Mouse (Mus musculus): ENCODE data around the gene Coro2b.
"Not testable (repeated sequence)": the region's sequence is repeated elsewhere in the genome, so short reads cannot be mapped to it uniquely, and the experiment has no call there.

The Coro2b gene

GRCm38 (mm10) chr9:62471541-62472189 is 65.2 kb downstream of the Coro2b start:
- DNase-seq (ENCODE audit: low spot score) = no peak

- DNase-seq (ENCODE audit: low spot score) = no peak
These were observed 65.8 kb downstream of the Coro2b start for GRCm38 (mm10) chr9:62471041-62471440.

- DNase-seq (ENCODE audit: low spot score) = peak; percentile 74
These were observed 66.4 kb downstream of the Coro2b start for GRCm38 (mm10) chr9:62470398-62470797.

- DNase-seq (ENCODE audit: low spot score) = no peak
These were observed 67.1 kb downstream of the Coro2b start for GRCm38 (mm10) chr9:62469696-62470095.

GRCm38 (mm10) chr9:62469143-62469542 is 67.7 kb downstream of the Coro2b start:
- DNase-seq (ENCODE audit: low spot score) = no peak

GRCm38 (mm10) chr9:62467413-62467784 is 69.4 kb downstream of the Coro2b start:
- no peak for DNase-seq (ENCODE audit: low spot score)

- no peak for DNase-seq (ENCODE audit: low spot score)
These were observed 70.0 kb downstream of the Coro2b start for GRCm38 (mm10) chr9:62466742-62467412.

GRCm38 (mm10) chr9:62466053-62466452 is 70.8 kb downstream of the Coro2b start:
- no peak for DNase-seq (ENCODE audit: low spot score)

GRCm38 (mm10) chr9:62464727-62465126 is 72.1 kb downstream of the Coro2b start:
- DNase-seq (ENCODE audit: low spot score) = no peak

GRCm38 (mm10) chr9:62461766-62462165 is 75.1 kb downstream of the Coro2b start:
- no peak for DNase-seq (ENCODE audit: low spot score)

- DNase-seq (ENCODE audit: low spot score) = no peak
These were observed 75.7 kb downstream of the Coro2b start for GRCm38 (mm10) chr9:62461095-62461494.

GRCm38 (mm10) chr9:62460086-62460485 is 76.8 kb downstream of the Coro2b start:
- DNase-seq (ENCODE audit: low spot score) = no peak

- DNase-seq (ENCODE audit: low spot score) = no peak
These were observed 78.4 kb downstream of the Coro2b start for GRCm38 (mm10) chr9:62458457-62458856.

GRCm38 (mm10) chr9:62456015-62456414 is 80.8 kb downstream of the Coro2b start:
- peak; percentile 28 for DNase-seq (ENCODE audit: low spot score)

- no peak for DNase-seq (ENCODE audit: low spot score)
These were observed 81.5 kb downstream of the Coro2b start for GRCm38 (mm10) chr9:62455210-62455969.

- DNase-seq (ENCODE audit: low spot score) = no peak
These were observed 84.4 kb downstream of the Coro2b start for GRCm38 (mm10) chr9:62452373-62452993.

- no peak for DNase-seq (ENCODE audit: low spot score)
These were observed 85.1 kb downstream of the Coro2b start for GRCm38 (mm10) chr9:62451585-62452372.

GRCm38 (mm10) chr9:62450862-62451261 is 86.0 kb downstream of the Coro2b start:
- no peak for DNase-seq (ENCODE audit: low spot score)

GRCm38 (mm10) chr9:62450355-62450754 is 86.5 kb downstream of the Coro2b start:
- DNase-seq (ENCODE audit: low spot score) = no peak

GRCm38 (mm10) chr9:62447337-62447736 is 89.5 kb downstream of the Coro2b start:
- DNase-seq (ENCODE audit: low spot score) = not testable (repeated sequence)

GRCm38 (mm10) chr9:62438755-62439101 is 98.1 kb downstream of the Coro2b start:
- no peak for DNase-seq (ENCODE audit: low spot score)

All from ovary, postnatal 14 days (tissue).